Mouse (Mus musculus) heart, postnatal 10 days (tissue): ENCODE results near the gene Tnfrsf26. TPM values are rescaled to one million over a fixed set of nuclear protein-coding genes. Genes with fewer than 3 reads are reported as not detected.

Source experiments
- DNase-seq, 2 experiments: peaks; one replicate each; pipeline ENCODE4 v3.0.0; 2021
- intact Hi-C: fragments of 180-260 bp; cut with DNase I; formaldehyde crosslinking; loops from one replicate; pipeline ENCODE4 v1.15.1; 2025
- microRNA-seq, 2 experiments: library from miRNA; unstranded; fragments of <30 nt; microRNA quantifications; one replicate each; pipeline ENCODE4 v1.2.0; 2022
- total RNA-seq, 2 experiments: library from RNA; stranded (reverse); gene quantifications; 2 replicates each; pipeline ENCODE4 v1.2.3; 2021

The Tnfrsf26 gene
- total RNA-seq, 2 experiments from 2014 or later = 1.0 to 1.1 TPM

DNA sequence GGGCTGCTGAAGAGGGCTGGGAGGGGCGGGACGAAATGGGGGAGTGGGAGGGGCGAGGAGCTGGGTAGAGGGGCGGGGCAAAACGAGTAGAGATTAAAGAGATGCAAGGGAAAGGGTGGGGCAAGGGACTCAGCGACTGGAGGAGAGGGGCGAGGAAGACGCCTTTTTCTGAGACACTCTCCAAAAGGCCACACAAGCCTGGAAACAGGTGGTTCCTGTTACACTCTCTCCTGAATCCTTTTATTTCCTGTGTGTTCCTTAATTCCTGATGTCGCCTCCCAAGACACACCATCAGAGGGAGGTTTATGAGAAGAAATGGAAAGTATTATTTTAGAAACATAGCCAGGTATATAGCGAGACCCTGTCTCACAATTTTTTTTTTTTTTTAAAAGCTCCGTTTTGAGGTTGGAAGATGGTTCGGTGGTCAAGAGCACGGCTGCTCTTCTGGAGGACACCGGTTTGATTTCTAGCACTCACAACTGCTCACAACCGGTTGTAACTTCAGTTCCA is 28.2 kb downstream of the Tnfrsf26 start:
- DNase-seq = no peak
- intact Hi-C loops = no loop called here

DNA sequence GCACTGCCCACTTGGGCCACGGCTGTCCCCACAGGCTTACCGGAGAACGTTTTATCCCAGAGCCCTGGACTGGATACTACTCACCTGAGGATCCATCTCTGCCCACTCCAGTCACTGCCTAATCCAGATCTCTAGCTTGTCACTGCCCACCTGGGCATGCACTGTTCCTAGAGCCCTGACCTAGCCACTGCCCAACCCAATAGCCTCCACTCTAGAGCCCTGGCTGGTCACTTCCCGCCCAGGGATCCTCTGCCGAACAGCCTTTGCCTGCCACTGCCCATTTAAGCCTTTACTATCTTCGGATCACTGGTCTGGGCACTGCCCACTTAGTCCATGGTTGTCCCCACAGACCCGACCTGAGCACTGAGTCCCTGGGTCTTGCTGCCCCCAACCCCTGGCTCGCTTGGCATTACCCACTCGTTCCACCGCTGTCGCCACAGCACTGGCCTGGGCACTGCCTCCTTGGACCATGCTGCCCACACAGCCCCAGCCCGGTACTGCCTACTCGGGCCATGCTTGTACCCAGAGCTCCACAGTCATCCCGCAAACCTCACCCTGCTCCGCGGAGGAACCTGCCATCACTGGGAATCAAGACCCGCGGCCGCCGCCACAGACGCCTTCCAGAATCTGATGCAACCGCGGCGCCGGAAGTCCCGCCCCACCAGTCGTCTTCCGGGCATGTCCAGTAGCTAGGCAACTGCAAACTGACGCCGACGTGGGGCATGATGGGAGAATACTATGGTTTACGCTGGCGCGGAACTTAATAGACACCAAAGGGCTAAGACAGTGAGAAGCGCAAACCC is 28.9 kb downstream of the Tnfrsf26 start, which contains the start of gene Cars:
Cars (minus strand) TSS at position 663 of the 803 bp plus-strand sequence.
- DNase-seq = peak; percentile 96 to 97
- intact Hi-C loops = no loop called here

DNA sequence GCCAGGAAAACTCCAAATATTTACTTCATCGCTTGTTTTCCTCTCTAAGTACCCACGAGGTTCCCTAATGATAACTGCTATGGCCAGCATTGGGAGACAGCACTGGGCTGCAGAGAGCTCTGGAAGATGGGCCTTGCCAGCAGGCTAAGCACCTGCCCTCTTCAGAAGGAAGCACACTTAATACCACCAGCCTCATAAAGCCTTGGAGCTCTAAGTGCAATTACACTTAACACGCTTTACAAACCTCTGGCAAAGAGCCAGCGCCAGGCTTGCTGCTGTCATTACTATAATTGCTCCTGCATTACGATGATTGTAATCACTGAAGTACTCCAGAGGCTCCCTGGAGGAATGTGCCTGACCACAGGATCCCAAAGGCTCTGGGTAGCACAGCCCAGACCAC is 33.7 kb downstream of the Tnfrsf26 start:
- no peak for DNase-seq
- intact Hi-C loops = no loop called here

DNA sequence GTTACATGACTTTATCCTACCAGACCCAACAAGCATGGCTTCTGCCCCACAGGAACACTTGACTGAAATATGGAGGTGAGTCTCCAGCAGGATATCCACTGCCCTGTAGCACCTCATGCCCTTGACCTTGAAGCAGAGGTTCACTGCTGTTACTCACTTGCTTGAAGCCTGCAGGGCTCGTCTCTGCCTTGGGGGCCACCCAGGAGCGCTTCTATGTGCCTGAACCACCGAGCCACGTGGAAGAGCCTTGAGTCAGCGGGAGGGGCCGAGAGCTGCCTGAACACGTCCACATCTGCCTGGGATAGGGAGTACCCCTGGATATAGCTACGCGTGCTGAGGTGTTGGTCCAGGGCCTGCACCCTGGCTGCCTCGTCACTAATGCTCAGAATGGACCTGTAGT is 36.3 kb downstream of the Tnfrsf26 start:
- intact Hi-C loops = no loop called here
- DNase-seq = no peak

DNA sequence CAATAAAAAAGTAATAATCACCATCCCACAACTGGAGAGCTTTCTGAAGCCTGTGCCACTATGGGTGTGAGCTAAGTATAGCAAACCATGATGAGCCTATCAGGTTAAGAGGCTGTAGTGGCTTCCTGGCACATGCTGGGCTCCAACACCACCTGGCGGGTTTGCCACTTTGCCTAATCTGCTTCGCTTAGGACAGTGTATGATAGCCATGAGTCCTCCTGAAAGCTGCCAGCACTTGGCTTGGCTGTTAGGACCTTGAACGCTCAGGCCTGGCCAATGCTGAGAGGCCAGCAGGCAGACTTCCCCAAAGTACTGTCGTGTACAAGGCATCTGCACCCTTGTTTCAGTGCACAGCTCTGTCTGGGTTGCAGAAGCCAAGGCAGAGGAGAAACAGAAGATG is 40.5 kb downstream of the Tnfrsf26 start:
- DNase-seq = peak; percentile 46 to 53
- intact Hi-C loops = no loop called here

DNA sequence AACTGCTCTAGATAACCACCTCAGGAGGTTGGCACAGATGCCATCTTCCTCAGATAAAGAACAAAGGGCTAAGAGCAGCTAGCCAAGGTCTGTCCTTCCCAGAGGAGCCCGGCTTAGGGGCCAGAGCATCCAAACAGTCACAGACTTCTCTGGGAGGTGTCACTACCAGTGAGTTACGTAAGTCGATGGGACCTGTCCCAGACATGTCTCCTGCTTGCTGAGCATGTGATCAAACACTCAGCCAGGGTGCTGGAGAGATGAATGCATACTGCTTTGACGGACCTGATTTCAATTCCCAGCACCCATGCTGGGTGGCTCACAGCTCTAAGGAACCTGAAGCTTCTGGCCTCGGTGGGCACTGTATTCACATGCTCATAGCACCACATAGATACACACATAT is 40.9 kb downstream of the Tnfrsf26 start:
- peak in 1 of 2 experiments; percentile 10 for DNase-seq
- intact Hi-C loops = no loop called here

DNA sequence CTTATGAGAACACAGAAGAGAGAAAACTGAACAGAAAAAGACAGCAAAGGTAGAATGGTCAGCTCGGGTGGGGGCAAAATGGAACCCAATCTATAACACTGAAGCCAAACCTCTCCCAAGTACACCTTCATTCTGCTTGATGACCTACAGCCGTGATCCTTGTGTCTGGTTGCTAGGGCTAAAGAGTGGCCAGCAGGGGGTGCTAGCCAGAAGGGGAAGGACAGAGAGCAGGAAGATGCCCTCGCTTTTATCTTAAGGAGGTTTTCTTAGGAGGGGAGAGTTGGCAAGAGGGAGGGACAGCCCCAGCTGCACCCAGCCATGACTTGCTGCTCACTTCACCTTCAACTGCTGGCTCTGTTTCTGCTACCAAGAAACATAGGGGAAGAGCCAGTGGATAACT is 44.6 kb downstream of the Tnfrsf26 start:
- intact Hi-C loops = loop anchor here (1.0 to 5.0 kb wide), 3 partner anchors 112 to 178 kb away; no protein-coding TSS in a partner anchor
- peak; percentile 54 to 82 for DNase-seq

DNA sequence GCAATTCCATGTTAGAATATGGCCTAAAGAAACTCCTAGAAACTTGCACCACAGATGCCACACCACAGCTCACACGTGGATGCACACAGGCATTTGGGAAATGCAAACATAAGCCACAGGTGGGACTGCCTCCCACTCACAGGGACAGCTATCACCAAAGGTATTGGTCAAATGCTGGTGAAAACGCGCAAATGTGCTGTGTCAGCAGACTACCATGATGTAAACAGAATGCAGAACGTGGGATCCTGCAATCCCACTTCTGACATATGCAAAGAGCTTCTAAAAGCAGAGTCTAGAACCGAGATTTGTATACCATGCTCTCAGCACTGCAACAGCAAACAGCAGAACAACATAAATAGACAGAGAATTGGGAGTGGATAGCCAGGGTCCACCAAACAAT is 45.5 kb downstream of the Tnfrsf26 start:
- intact Hi-C loops = loop anchor here (5.0 kb wide), 1 partner anchor 179 kb away; no protein-coding TSS in a partner anchor
- no peak for DNase-seq

DNA sequence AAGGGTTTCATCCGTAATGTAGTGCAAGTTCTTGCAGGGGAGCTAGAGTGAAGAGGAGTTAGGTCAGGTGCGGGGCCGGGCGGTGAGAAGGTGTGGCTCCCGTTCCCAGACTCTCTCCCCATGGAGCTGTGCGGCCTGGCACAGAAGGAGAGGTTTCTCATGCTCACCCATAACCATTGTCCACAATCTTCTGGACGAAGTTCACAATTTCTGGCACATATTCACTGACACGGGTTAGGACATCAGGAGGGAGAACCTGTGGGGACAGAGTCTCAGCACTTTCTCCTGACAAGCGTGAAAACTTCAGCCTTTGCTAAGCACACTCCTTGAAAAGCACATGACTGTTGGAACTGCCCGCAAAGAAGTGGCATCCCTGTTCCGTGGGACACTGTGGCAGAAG is 52.8 kb downstream of the Tnfrsf26 start:
- intact Hi-C loops = no loop called here
- DNase-seq = no peak

DNA sequence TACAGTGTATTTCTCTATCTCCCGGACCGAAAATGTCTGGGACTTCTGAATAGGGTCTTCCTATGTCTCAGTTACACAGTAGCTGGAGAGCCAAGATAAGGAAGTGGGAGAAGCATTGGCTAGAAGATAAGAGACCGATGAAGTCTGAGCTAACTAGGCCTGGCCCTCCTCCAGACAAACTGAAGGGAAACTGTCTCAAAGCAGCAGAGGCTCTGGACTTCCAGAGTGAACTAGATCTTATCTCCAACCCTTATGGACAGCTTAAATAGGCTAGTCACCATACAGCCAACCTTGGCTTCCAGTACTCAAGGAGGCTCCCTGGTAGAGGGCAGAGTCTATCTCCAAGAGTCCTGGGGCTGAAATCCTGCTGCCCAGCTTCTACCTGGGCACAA is 62.9 kb downstream of the Tnfrsf26 start:
- intact Hi-C loops = no loop called here
- DNase-seq = no peak

DNA sequence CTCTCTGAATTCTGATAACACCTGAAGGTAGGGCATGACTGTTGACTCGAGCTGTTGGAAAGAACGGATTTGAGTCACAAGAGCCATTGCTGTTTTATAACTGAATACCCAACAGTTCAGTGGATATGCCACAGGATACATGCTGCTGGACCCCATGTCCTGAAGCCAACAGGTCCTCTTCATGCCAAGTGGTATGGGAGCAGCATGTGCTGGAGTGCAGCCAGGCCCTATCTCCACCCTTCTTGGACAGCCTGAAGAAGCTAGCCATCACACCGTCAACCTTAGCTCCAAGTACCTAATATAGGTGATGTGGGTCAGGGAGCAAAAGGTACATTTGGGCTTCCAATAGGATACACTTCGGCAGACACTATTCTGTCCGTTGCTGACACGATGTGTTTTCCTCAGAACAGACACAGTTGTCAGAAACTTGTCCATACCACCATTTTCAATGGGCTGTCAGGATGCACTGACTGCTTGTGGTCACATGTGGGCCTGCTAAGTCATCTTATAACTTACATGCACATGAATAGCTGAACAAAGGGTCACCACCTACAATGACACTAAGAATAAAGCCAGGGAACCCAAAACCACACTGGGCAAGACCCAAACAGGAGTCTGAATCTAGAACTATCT is 63.4 kb downstream of the Tnfrsf26 start:
- intact Hi-C loops = no loop called here
- no peak for DNase-seq

DNA sequence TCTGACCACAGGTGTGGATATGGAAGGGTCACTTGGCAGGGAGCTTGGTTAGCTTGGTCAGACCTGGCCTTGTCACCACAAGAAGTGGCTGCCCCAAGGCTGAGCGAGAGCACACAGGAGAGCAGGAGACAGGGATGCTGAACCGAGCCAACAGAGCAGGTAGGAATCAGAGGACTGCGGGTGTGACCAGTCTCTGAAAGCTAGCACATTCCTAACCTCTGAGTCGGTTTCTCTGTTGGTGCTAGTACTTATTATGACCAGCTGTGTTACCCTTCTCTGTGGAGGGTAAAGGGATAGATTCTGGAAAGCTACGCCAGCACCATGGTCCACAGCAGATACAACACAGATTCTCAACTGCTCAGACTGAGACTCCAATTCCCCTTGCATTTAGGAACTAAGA is 64.7 kb downstream of the Tnfrsf26 start:
- DNase-seq = no peak
- intact Hi-C loops = no loop called here

Small RNA genes within 50 kb of the gene (microRNA-seq; reads per million reads assigned to microRNA genes)
- gene Mir7064 = 0 to 0.35 reads per million in 2 experiments

Other genes with a start within 250 kb of the Tnfrsf26 start
- gene Cdkn1c, start 167.7 kb downstream of the Tnfrsf26 start, total RNA-seq = 10 to 100 TPM; 47.2 to 48.0 TPM
- gene Slc22a18, start 155.0 kb downstream of the Tnfrsf26 start, total RNA-seq = under 1 TPM; 0.43 to 0.50 TPM
- not detected for gene Phlda2, start 125.6 kb downstream of the Tnfrsf26 start, total RNA-seq
- gene Nap1l4, start 79.6 kb downstream of the Tnfrsf26 start, total RNA-seq = 100 to 1,000 TPM; 192 to 197 TPM
- gene Cars, start 28.6 kb downstream of the Tnfrsf26 start, total RNA-seq = 10 to 100 TPM; 20.3 to 26.8 TPM
- 1 to 10 TPM; 2.5 to 3.2 TPM for gene Tnfrsf22, start 20.9 kb upstream of the Tnfrsf26 start, total RNA-seq
- gene Tnfrsf23, start 57.1 kb upstream of the Tnfrsf26 start, total RNA-seq = 1 to 10 TPM; 2.4 to 2.6 TPM
- gene Osbpl5, start 128.3 kb upstream of the Tnfrsf26 start, total RNA-seq = 10 to 100 TPM; 28.7 to 32.2 TPM
- not detected for gene Mrgprg, start 138.3 kb upstream of the Tnfrsf26 start, total RNA-seq
- 1 to 10 TPM; 1.8 to 2.3 TPM for gene Mrgpre, start 155.8 kb upstream of the Tnfrsf26 start, total RNA-seq
- gene Nadsyn1, start 194.1 kb upstream of the Tnfrsf26 start, total RNA-seq = 1 to 10 TPM; 6.3 to 8.0 TPM
- 10 to 100 TPM in 1 of 2 experiments, 1 to 10 TPM in 1; 9.9 to 10.9 TPM for gene Dhcr7, start 194.4 kb upstream of the Tnfrsf26 start, total RNA-seq
- not detected for gene Gm498, start 238.1 kb upstream of the Tnfrsf26 start, total RNA-seq